9 mouse cellular contexts compared by ENCODE assay signal in the genomic region with DNA sequence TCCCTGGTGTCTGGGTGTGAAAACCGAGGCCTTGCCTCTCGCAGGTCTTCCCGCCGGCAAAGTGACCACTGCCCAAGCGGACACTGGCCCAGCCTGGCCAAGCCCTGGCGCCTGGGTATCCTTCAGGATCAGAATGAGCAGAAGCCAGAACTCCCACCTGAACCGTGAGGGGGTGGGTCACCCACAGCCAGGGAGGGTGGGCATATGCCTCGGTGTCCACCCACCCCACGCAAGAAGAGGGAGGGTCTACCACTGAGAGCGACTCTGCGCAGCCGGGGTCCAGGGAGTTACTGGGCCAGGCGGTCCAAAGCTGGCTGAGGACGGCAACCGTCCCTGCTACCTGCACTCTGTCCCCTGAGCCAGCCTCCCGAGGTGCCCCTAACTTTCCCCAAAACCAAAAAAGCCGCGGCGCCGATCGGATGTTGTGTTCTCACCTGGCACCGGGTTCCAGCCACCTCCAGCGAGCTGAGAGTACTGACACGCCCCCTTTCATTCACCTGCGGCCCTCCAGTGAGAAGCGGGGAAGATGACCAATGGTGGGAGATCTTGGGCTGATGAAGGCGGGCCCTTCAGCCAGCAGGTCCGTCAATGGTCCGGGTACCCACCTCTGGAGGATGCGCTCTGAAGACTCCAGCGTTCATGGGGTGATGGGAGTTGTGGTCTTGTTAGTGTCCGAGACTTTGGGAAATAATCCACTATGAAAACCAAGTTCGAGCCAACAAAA. TPM values are rescaled to one million over a fixed set of nuclear protein-coding genes. Genes with fewer than 3 reads are reported as not detected.
DNase-seq lines count a peak whose midpoint lies in the region; ATAC-seq and TF ChIP-seq lines count a peak whose summit lies in the region.
"Had no signal": no experiment of that assay in that cellular context is flagged by ENCODE, and none has a peak within 500 bp of the region (broad histone marks: within the 10 kb centered on the region; RNA-seq: fewer than 3 reads in every experiment).

A gene (minus strand): TSS at position 514 of the 724 bp plus-strand sequence.

- no peak for TF ChIP-seq CTCF in kidney, adult 2 months (conservative IDR thresholded peaks at IDR 0.05; ENCODE audit: insufficient read depth, insufficient read length, low read depth, low read length)

- no peaks in the 10 kb centered on the region for H3K36me3 ChIP-seq in forebrain, embryonic 14.5 days (ENCODE audit: control insufficient read depth, insufficient read depth, low read length)
- H3K36me3 ChIP-seq in kidney, adult 2 months (ENCODE audit: control insufficient read depth, insufficient read depth, low read length) = no peaks in the 10 kb centered on the region
- H3K36me3 ChIP-seq in midbrain, embryonic 11.5 days (ENCODE audit: control insufficient read depth, insufficient read depth, low read length) = no peaks in the 10 kb centered on the region
- no peaks in the 10 kb centered on the region for H3K36me3 ChIP-seq in stomach, embryonic 14.5 days (ENCODE audit: control insufficient read depth, insufficient read depth, low read length)

- WGBS in forebrain, embryonic 14.5 days = under 1% methylated on average over 33 of the region's 33 CpGs
- 4% methylated on average over 33 of the region's 33 CpGs for WGBS in kidney, adult 2 months
- 2% methylated on average over 33 of the region's 33 CpGs for WGBS in midbrain, embryonic 11.5 days
- WGBS in stomach, embryonic 14.5 days = 2% methylated on average over 33 of the region's 33 CpGs

- peak; percentile 91 for ATAC-seq in forebrain, embryonic 14.5 days
- peak; percentile 84 for ATAC-seq in midbrain, embryonic 11.5 days (ENCODE audit: low FRiP score)
- ATAC-seq in stomach, embryonic 14.5 days (ENCODE audit: insufficient number of reproducible peaks, insufficient read depth, low FRiP score, low read depth) = peak; percentile 91

- peaks cover 23% of the 10 kb centered on the region for H3K27me3 ChIP-seq in forebrain, embryonic 14.5 days (replicated peaks; ENCODE audit: control insufficient read depth, insufficient read depth, low read length)
- 0 out of 2 replicates have a peak, but pooled peaks cover 3% of the 10 kb centered on the region for H3K27me3 ChIP-seq in kidney, adult 2 months (replicated peaks; ENCODE audit: control insufficient read depth, insufficient read depth, low read length)
- peaks cover 12% of the 10 kb centered on the region; the same call in 1 of the 2 replicates for H3K27me3 ChIP-seq in midbrain, embryonic 11.5 days (ENCODE audit: control insufficient read depth, insufficient read depth, low read length)
- peaks cover 12% of the 10 kb centered on the region; the same call in 1 of the 2 replicates for H3K27me3 ChIP-seq in stomach, embryonic 14.5 days (ENCODE audit: control insufficient read depth, insufficient read depth, low read length)

- peak within 1 kb of the TSS; percentile 59 for H3K4me2 ChIP-seq in forebrain, embryonic 14.5 days (ENCODE audit: low read length)
- H3K4me2 ChIP-seq in midbrain, embryonic 11.5 days = peak within 1 kb of the TSS; percentile 52
- peak within 1 kb of the TSS; percentile 54 for H3K4me2 ChIP-seq in stomach, embryonic 14.5 days (replicated peaks; ENCODE audit: low read depth, low read length)

- peak within 1 kb of the TSS; percentile 55 for H3K9ac ChIP-seq in forebrain, embryonic 14.5 days (ENCODE audit: low read length)
- H3K9ac ChIP-seq in midbrain, embryonic 11.5 days (ENCODE audit: low read length) = peak within 1 kb of the TSS; percentile 33
- H3K9ac ChIP-seq in stomach, embryonic 14.5 days (replicated peaks; ENCODE audit: low read depth, low read length) = peak within 1 kb of the TSS; percentile 28; the same call in 1 of the 2 replicates

- DNase-seq in thymus, postnatal 14 days = peak; percentile 24
- DNase-seq in thymus, adult 18-20 months = no peak
- DNase-seq in forebrain, embryonic 14.5 days (ENCODE audit: low spot score) = peak; percentile 81
- DNase-seq in kidney, adult 2 months = peak; percentile 87
- DNase-seq in left cerebral cortex, postnatal 36 days (ENCODE audit: low spot score in 2 of 2) = peak; percentile 81 to 82
- peak; percentile 92 for DNase-seq in midbrain, embryonic 11.5 days (ENCODE audit: low spot score, missing footprints)
- no peak for DNase-seq in spleen, postnatal 10 days (ENCODE audit: low spot score in 2 of 2)

- intact Hi-C loops in left cerebral cortex, postnatal 36 days (cut with DNase I) = no loop called here

- no peak for TF ChIP-seq POLR2A in kidney, adult 2 months (IDR thresholded peaks at IDR 0.05; ENCODE audit: low read depth, low read length)

- no peak within 1 kb of the TSS for H3K27ac ChIP-seq in forebrain, embryonic 14.5 days (ENCODE audit: low read depth, low read length)
- H3K27ac ChIP-seq in kidney, adult 2 months (ENCODE audit: insufficient read depth, low read depth, low read length) = no peak within 1 kb of the TSS
- H3K27ac ChIP-seq in midbrain, embryonic 11.5 days (ENCODE audit: low read depth, low read length) = no peak within 1 kb of the TSS
- no peak within 1 kb of the TSS for H3K27ac ChIP-seq in stomach, embryonic 14.5 days (ENCODE audit: low read length)

- H3K4me1 ChIP-seq in forebrain, embryonic 14.5 days (ENCODE audit: control insufficient read depth, insufficient read depth, low read length) = 0 out of 2 replicates have a peak, but pooled peaks cover 3% of the 10 kb centered on the region
- no peaks in the 10 kb centered on the region for H3K4me1 ChIP-seq in kidney, adult 2 months (ENCODE audit: control insufficient read depth, insufficient read depth, low read length)
- peaks cover 4% of the 10 kb centered on the region; the same call in 1 of the 2 replicates for H3K4me1 ChIP-seq in midbrain, embryonic 11.5 days (ENCODE audit: control insufficient read depth, insufficient read depth, low read length)
- H3K4me1 ChIP-seq in stomach, embryonic 14.5 days (ENCODE audit: control insufficient read depth, insufficient read depth, low read length) = peaks cover 3% of the 10 kb centered on the region; the same call in 1 of the 2 replicates

- peak within 1 kb of the TSS; percentile 42 for H3K4me3 ChIP-seq in forebrain, embryonic 14.5 days (ENCODE audit: low read depth, low read length)
- peak within 1 kb of the TSS; percentile 72 for H3K4me3 ChIP-seq in kidney, adult 2 months (ENCODE audit: insufficient read depth, low read depth, low read length)
- peak within 1 kb of the TSS; percentile 32 for H3K4me3 ChIP-seq in midbrain, embryonic 11.5 days (ENCODE audit: low read depth, low read length)
- peak within 1 kb of the TSS; percentile 41 for H3K4me3 ChIP-seq in stomach, embryonic 14.5 days (ENCODE audit: low read depth, low read length)

- no peaks in the 10 kb centered on the region for H3K9me3 ChIP-seq in forebrain, embryonic 14.5 days (replicated peaks; ENCODE audit: control insufficient read depth, low read length)
- no peaks in the 10 kb centered on the region for H3K9me3 ChIP-seq in midbrain, embryonic 11.5 days (ENCODE audit: control insufficient read depth, low read length)
- no peaks in the 10 kb centered on the region for H3K9me3 ChIP-seq in stomach, embryonic 14.5 days (ENCODE audit: control insufficient read depth, low read depth, low read length)

RNA-seq across cellular contexts. Expression of the gene that starts here (rescaled TPM):
- polyA plus RNA-seq in forebrain, embryonic 14.5 days (2014; fragmentation: Nextera tagmentation; extraction: Ambion mirVana) = 6.5 and 8.0 TPM in 2 replicates
- polyA plus RNA-seq in kidney, adult 2 months (2012; rRNA removed) = 0.58 and 0.64 TPM in 2 replicates
- total RNA-seq in left cerebral cortex, postnatal 36 days (2021) = 1 to 10 TPM; 4.3 to 4.9 TPM
- polyA plus RNA-seq in midbrain, embryonic 11.5 days (2014; fragmentation: Nextera tagmentation; extraction: Ambion mirVana) = 2.0 and 2.4 TPM in 2 replicates
- 1.1 and 2.2 TPM in 2 replicates for polyA plus RNA-seq in stomach, embryonic 14.5 days (2014; fragmentation: Nextera tagmentation; extraction: Ambion mirVana)
- polyA plus RNA-seq: spleen, adult 2 months had no signal

Comparison
In these comparisons a context has a peak if more than half of its experiments do, and no peak if none do; other contexts are left out.
1. DNase-seq: peak in thymus, postnatal 14 days (single experiment), forebrain, embryonic 14.5 days (single experiment), left cerebral cortex, postnatal 36 days (2 of 2) and midbrain, embryonic 11.5 days (single experiment); none in thymus, adult 18-20 months (0 of 2) and spleen, postnatal 10 days (0 of 2).
2. Peak in DNase-seq and H3K4me3 ChIP-seq in kidney, adult 2 months; RNA of the gene not detected or under 1 TPM.
3. Peak in every context shown above with its lines, with median percentiles within 50 percentile points of each other: ATAC-seq, H3K4me2 ChIP-seq, H3K4me3 ChIP-seq and H3K9ac ChIP-seq.